Mouse (Mus musculus) gonadal fat pad, adult 2 months (tissue): ENCODE data around the gene Fyb. TPM values are rescaled to one million over a fixed set of nuclear protein-coding genes. Genes with fewer than 3 reads are reported as not detected.

Source experiments
- DNase-seq: peaks from one replicate; pipeline ENCODE4 v3.0.0-alpha.2; 2012; ENCODE audit warnings: low read depth
- polyA plus RNA-seq: library from polyadenylated mRNA; depleted of rRNA; stranded (reverse); fragments of >200 nt; gene quantifications from 2 replicates; pipeline ENCODE4 v1.2.3, GENCODE M21; 2012; rRNA removed

Gene Fyb
- 14.6 and 26.1 TPM in 2 replicates for polyA plus RNA-seq

- DNase-seq, result no peak
Measured at GRCm38 (mm10) chr15:6522653-6523167, at the start of gene Fyb. Fyb (plus strand) TSS chr15:6522853.

GRCm38 (mm10) chr15:6483561-6483960 lies 39.1 kb upstream of the Fyb start:
- DNase-seq, result no peak

- DNase-seq, result no peak
Measured at GRCm38 (mm10) chr15:6492386-6492785, 30.3 kb upstream of the Fyb start.

- DNase-seq, result no peak
Measured at GRCm38 (mm10) chr15:6498396-6499070, 24.1 kb upstream of the Fyb start.

GRCm38 (mm10) chr15:6500787-6501186 lies 21.9 kb upstream of the Fyb start:
- DNase-seq, result no peak

- no peak for DNase-seq
Measured at GRCm38 (mm10) chr15:6517525-6517924, 5.1 kb upstream of the Fyb start.

- DNase-seq, result no peak
Measured at GRCm38 (mm10) chr15:6519417-6520255, 3.0 kb upstream of the Fyb start.

GRCm38 (mm10) chr15:6520505-6521155 lies 2.0 kb upstream of the Fyb start:
- no peak for DNase-seq

- no peak for DNase-seq
Measured at GRCm38 (mm10) chr15:6524801-6525200, 2.1 kb downstream of the Fyb start.

- DNase-seq, result no peak
Measured at GRCm38 (mm10) chr15:6525386-6525785, 2.7 kb downstream of the Fyb start.

- DNase-seq, result no peak
Measured at GRCm38 (mm10) chr15:6533858-6534343, 11.2 kb downstream of the Fyb start.

GRCm38 (mm10) chr15:6534592-6534991 lies 11.9 kb downstream of the Fyb start:
- DNase-seq, result no peak

- DNase-seq, result no peak
Measured at GRCm38 (mm10) chr15:6539639-6540338, 17.1 kb downstream of the Fyb start.

GRCm38 (mm10) chr15:6548911-6549310 lies 26.3 kb downstream of the Fyb start:
- no peak for DNase-seq

- no peak for DNase-seq
Measured at GRCm38 (mm10) chr15:6551875-6552274, 29.2 kb downstream of the Fyb start.

GRCm38 (mm10) chr15:6554742-6555141 lies 32.1 kb downstream of the Fyb start:
- DNase-seq, result no peak

GRCm38 (mm10) chr15:6555536-6555935 lies 32.9 kb downstream of the Fyb start:
- DNase-seq, result no peak

GRCm38 (mm10) chr15:6556272-6556671 lies 33.6 kb downstream of the Fyb start:
- no peak for DNase-seq

GRCm38 (mm10) chr15:6556911-6557310 lies 34.3 kb downstream of the Fyb start:
- DNase-seq, result no peak

- DNase-seq, result no peak
Measured at GRCm38 (mm10) chr15:6557552-6557951, 34.9 kb downstream of the Fyb start.

- no peak for DNase-seq
Measured at GRCm38 (mm10) chr15:6559188-6559587, 36.5 kb downstream of the Fyb start.

GRCm38 (mm10) chr15:6560696-6561095 lies 38.0 kb downstream of the Fyb start:
- no peak for DNase-seq
